Mouse (Mus musculus) erythroblast, embryonic 14.5 days (primary cell): ENCODE data around the gene Arl15.

Experiments used
- GATA1 ChIP-seq: IDR thresholded peaks from 2 replicates; pipeline ENCODE4 v1.6.1; 2012; ENCODE audit warnings: low read length, inconsistent platforms, mixed read lengths
- TAL1 ChIP-seq: IDR thresholded peaks from 3 replicates; pipeline ENCODE4 v1.6.1; 2012; ENCODE audit warnings: low read length, inconsistent platforms, mixed read lengths

DNA sequence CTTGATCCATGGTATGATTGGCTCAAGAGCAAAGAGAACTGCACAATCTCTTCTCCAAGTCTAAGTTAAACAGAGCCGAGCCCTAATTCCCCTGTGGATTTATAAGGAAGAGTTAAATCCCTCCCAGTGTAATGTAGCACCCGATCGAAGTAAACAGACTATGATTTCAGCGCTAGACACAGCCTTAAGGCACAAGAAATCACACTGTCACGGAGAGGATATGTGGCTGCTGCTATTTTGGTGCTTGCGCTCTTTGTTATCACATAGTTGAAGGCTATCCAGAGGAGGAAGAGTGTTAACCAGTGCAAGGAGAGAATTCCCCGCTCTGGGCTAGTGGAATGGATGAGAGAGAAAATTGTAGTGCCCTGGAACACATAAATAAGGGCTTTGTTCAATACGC, 223.6 kb downstream of the Arl15 start:
- no peak for TF ChIP-seq GATA1
- TF ChIP-seq TAL1, result no peak
